Mouse (Mus musculus): ENCODE measurements around the gene Stard10. TPM values are rescaled to one million over a fixed set of nuclear protein-coding genes. Genes with fewer than 3 reads are reported as not detected.

Gene Stard10
- polyA plus RNA-seq, 2 experiments, result 28.1 to 30.7 TPM

DNA sequence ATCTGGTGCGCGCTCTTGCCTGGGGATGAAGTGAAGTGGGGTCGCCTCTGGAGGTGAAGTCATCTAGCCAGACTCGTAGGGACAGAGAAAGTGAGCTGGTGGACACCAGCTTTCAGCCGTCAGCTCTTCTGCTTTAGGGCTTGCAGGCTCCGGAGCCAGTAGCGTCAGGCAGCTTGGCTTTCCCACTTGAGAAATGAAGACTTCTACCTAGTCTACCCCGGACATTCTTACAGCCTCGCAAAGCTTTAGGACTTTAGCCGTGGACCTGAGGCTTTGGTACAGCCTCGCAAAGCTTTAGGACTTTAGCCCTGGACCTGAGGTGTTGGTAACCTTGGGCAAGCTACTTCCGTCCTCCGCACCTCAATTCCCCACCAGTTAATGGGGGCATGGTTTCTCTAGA, 31.4 kb downstream of the Stard10 start:
- DNase-seq (ENCODE audit: low spot score) (no peak), ATAC-seq (ENCODE audit: low FRiP score, low read depth) (peak; percentile 17; the same call in 1 of the 2 replicates)
- no peak overlapping the region for H3K27ac ChIP-seq (replicated peaks; ENCODE audit: low read depth, low read length)
- 0 out of 2 replicates have a peak, but pooled peaks have one; percentile 5 for TF ChIP-seq POLR2A (IDR thresholded peaks at IDR 0.05; ENCODE audit: borderline replicate concordance, extremely low read depth, insufficient read depth, insufficient read length)
- H3K9me3 ChIP-seq (ENCODE audit: control insufficient read depth, low read length), result no peaks in the 10 kb centered on the region
- H3K4me2 ChIP-seq (replicated peaks; ENCODE audit: low read depth, low read length, severe bottlenecking), result peak overlapping the region; percentile 99
- no peaks in the 10 kb centered on the region for H3K36me3 ChIP-seq (ENCODE audit: control insufficient read depth, insufficient read depth, low read length)
- H3K4me1 ChIP-seq (ENCODE audit: control insufficient read depth, insufficient read depth, low read length), result peaks cover 4% of the 10 kb centered on the region; the same call in 1 of the 2 replicates
- peak overlapping the region; percentile 61 for H3K9ac ChIP-seq (ENCODE audit: low read depth, low read length, severe bottlenecking)
- peak overlapping the region; percentile 61 for H3K4me3 ChIP-seq (replicated peaks; ENCODE audit: low read length)
- H3K27me3 ChIP-seq (ENCODE audit: control insufficient read depth, insufficient read depth, low read length), result no peaks in the 10 kb centered on the region; the same call in 1 of the 2 replicates
- whole genome bisulfite sequencing, result 2% methylated on average over 13 of the region's 13 CpGs

DNA sequence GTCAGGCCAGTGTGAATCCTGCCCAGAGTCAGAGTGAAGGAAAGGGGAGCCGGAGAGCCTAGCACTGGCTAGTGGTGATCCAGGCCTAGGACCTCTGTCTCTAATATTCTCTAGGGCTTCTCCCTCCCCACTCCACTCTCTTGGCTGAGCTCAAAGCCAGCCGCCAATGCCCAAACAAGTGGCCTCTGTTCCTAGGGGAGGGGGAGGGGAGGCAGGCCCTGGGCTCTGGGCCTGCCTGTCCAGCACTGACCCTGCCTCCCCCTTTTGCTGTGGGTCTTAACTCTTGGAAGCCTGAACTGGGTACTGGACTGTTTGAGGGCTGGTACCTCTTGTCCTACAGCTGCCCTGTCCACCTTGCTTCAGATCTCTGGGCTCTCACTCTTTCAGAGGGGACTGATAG, 33.0 kb downstream of the Stard10 start:
- no peak for ATAC-seq (ENCODE audit: low FRiP score, low read depth)
- TF ChIP-seq POLR2A (IDR thresholded peaks at IDR 0.05; ENCODE audit: borderline replicate concordance, extremely low read depth, insufficient read depth, insufficient read length), result no peak
- no peak overlapping the region for H3K4me2 ChIP-seq (replicated peaks; ENCODE audit: low read depth, low read length, severe bottlenecking)

GRCm38 (mm10) chr7:101352404-101352803, 35.5 kb downstream of the Stard10 start:
- no peak overlapping the region for H3K9ac ChIP-seq (ENCODE audit: low read depth, low read length, severe bottlenecking)
- no peak for ATAC-seq (ENCODE audit: low FRiP score, low read depth)
- 66% methylated on average over 4 of the region's 4 CpGs for WGBS

More for the DNA sequence above, 33.0 kb downstream of the Stard10 start:
- no peak overlapping the region for H3K27ac ChIP-seq (replicated peaks; ENCODE audit: low read depth, low read length)
- H3K4me1 ChIP-seq (ENCODE audit: control insufficient read depth, insufficient read depth, low read length), result peaks cover 4% of the 10 kb centered on the region; the same call in 1 of the 2 replicates
- DNase-seq (ENCODE audit: low spot score), result no peak
- no peaks in the 10 kb centered on the region for H3K36me3 ChIP-seq (ENCODE audit: control insufficient read depth, insufficient read depth, low read length)
- 49% methylated on average over 2 of the region's 2 CpGs for WGBS
- no peaks in the 10 kb centered on the region; the same call in 1 of the 2 replicates for H3K27me3 ChIP-seq (ENCODE audit: control insufficient read depth, insufficient read depth, low read length)
- H3K9ac ChIP-seq (ENCODE audit: low read depth, low read length, severe bottlenecking), result no peak overlapping the region
- H3K4me3 ChIP-seq (replicated peaks; ENCODE audit: low read length), result no peak overlapping the region
- H3K9me3 ChIP-seq (ENCODE audit: control insufficient read depth, low read length), result no peaks in the 10 kb centered on the region

GRCm38 (mm10) chr7:101354423-101354822, 37.5 kb downstream of the Stard10 start:
- H3K9me3 ChIP-seq (ENCODE audit: control insufficient read depth, low read length), result no peaks in the 10 kb centered on the region
- no peak overlapping the region for H3K9ac ChIP-seq (ENCODE audit: low read depth, low read length, severe bottlenecking)
- ATAC-seq (ENCODE audit: low FRiP score, low read depth) (no peak), DNase-seq (ENCODE audit: low spot score) (no peak)
- WGBS, result 73% methylated on average over 5 of the region's 5 CpGs
- H3K27ac ChIP-seq (replicated peaks; ENCODE audit: low read depth, low read length), result no peak overlapping the region
- no peaks in the 10 kb centered on the region for H3K27me3 ChIP-seq (ENCODE audit: control insufficient read depth, insufficient read depth, low read length)
- no peaks in the 10 kb centered on the region for H3K36me3 ChIP-seq (ENCODE audit: control insufficient read depth, insufficient read depth, low read length)
- H3K4me3 ChIP-seq (replicated peaks; ENCODE audit: low read length), result no peak overlapping the region
- TF ChIP-seq POLR2A (IDR thresholded peaks at IDR 0.05; ENCODE audit: borderline replicate concordance, extremely low read depth, insufficient read depth, insufficient read length), result no peak
- no peaks in the 10 kb centered on the region for H3K4me1 ChIP-seq (ENCODE audit: control insufficient read depth, insufficient read depth, low read length)
- H3K4me2 ChIP-seq (replicated peaks; ENCODE audit: low read depth, low read length, severe bottlenecking), result no peak overlapping the region

More at GRCm38 (mm10) chr7:101352404-101352803, 35.5 kb downstream of the Stard10 start:
- DNase-seq (ENCODE audit: low spot score), result no peak
- no peak for TF ChIP-seq POLR2A (IDR thresholded peaks at IDR 0.05; ENCODE audit: borderline replicate concordance, extremely low read depth, insufficient read depth, insufficient read length)
- Histone ChIP-seq H3K27me3 (ENCODE audit: control insufficient read depth, insufficient read depth, low read length) (no peaks in the 10 kb centered on the region; the same call in 1 of the 2 replicates), H3K27ac (replicated peaks; ENCODE audit: low read depth, low read length) (no peak overlapping the region), H3K9me3 (ENCODE audit: control insufficient read depth, low read length) (no peaks in the 10 kb centered on the region), H3K4me2 (replicated peaks; ENCODE audit: low read depth, low read length, severe bottlenecking) (no peak overlapping the region), H3K4me3 (replicated peaks; ENCODE audit: low read length) (no peak overlapping the region), H3K4me1 (ENCODE audit: control insufficient read depth, insufficient read depth, low read length) (no peaks in the 10 kb centered on the region), H3K36me3 (ENCODE audit: control insufficient read depth, insufficient read depth, low read length) (no peaks in the 10 kb centered on the region)

DNA sequence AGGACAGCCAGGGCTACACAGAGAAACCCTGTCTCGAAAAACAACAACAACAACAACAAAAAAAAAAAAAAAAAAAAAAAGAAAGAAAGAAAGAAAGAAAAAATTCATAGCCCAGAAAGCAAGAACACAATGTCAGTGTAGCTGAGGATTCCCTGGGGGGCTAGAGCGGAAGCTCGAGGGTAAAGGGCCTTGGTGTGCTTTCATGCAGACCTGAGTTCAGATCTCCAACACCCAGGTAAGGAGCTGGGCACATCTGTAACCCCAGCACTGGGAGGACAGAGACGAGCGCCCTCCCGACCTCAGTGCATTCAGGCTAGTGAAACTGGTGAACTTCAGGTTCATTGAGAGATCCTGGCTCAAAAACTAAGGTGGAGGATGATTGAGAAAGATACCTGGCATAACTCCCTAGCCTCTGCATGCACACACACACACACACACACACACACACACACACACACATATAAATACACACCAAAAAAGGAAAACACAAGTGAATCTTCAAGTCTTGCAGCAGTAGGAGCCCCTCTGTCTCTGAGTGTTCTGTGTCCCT, 38.7 kb downstream of the Stard10 start:
- WGBS, result 86% methylated on average over 6 of the region's 6 CpGs
- Histone ChIP-seq H3K27ac (replicated peaks; ENCODE audit: low read depth, low read length) (no peak overlapping the region), H3K4me1 (ENCODE audit: control insufficient read depth, insufficient read depth, low read length) (0 out of 2 replicates have a peak, but pooled peaks cover 2% of the 10 kb centered on the region), H3K9ac (ENCODE audit: low read depth, low read length, severe bottlenecking) (no peak overlapping the region), H3K27me3 (ENCODE audit: control insufficient read depth, insufficient read depth, low read length) (no peaks in the 10 kb centered on the region), H3K4me3 (replicated peaks; ENCODE audit: low read length) (no peak overlapping the region), H3K9me3 (ENCODE audit: control insufficient read depth, low read length) (no peaks in the 10 kb centered on the region), H3K36me3 (ENCODE audit: control insufficient read depth, insufficient read depth, low read length) (no peaks in the 10 kb centered on the region), H3K4me2 (replicated peaks; ENCODE audit: low read depth, low read length, severe bottlenecking) (no peak overlapping the region)
- TF ChIP-seq POLR2A (IDR thresholded peaks at IDR 0.05; ENCODE audit: borderline replicate concordance, extremely low read depth, insufficient read depth, insufficient read length), result no peak
- DNase-seq (ENCODE audit: low spot score) (no peak), ATAC-seq (ENCODE audit: low FRiP score, low read depth) (no peak)
